Mouse (Mus musculus): ENCODE data around the gene Dcaf17.

DNA sequence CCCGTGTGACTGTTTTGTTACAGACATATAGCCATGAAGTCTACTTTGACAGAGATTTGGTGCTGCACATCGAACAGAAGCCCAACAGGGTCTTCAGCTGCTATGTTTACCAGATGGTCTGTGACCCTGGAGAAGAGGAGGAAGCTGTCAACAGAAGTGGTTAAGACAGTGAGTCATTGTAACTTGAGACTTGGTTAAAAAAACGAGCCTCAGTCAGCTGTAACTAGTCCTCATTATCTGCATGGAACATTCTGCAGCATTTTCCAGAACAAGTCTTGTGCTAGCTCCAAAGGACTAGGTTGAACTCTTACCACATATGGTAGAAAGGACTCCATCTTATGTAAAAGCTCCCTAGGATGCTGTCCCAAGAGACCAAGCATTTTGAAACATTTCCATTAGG lies 34.6 kb downstream of the Dcaf17 start:
- TF ChIP-seq FOSL1 (IDR thresholded peaks at IDR 0.05; ENCODE audit: insufficient read depth, low read length, poor library complexity, severe bottlenecking) (no peak), MYOG (IDR thresholded peaks at IDR 0.05; ENCODE audit: control insufficient read depth, extremely low read depth, insufficient read length) (no peak), MYOD1 (IDR thresholded peaks at IDR 0.05; ENCODE audit: control insufficient read depth, insufficient read length, low read depth) (no peak)
